Mouse (Mus musculus) megakaryocyte, embryonic 14.5 days (primary cell): Measurements from ENCODE around the gene Gcm1.

Experiments used
- FLI1 ChIP-seq: IDR thresholded peaks from 2 replicates; pipeline ENCODE4 v1.6.1; 2012; ENCODE audit warnings: low read length, inconsistent platforms, mixed read lengths
- GATA1 ChIP-seq: IDR thresholded peaks from 3 replicates; pipeline ENCODE4 v1.6.1; 2012; ENCODE audit warnings: mixed read lengths, low read length, inconsistent platforms, borderline replicate concordance

GRCm38 (mm10) chr9:78051677-78052076, at the start of gene Gcm1:
- TF ChIP-seq GATA1 (no peak), FLI1 (no peak)
